Mouse (Mus musculus) cerebellum, adult (tissue): ENCODE results near the gene Pate3.
"Not testable (repeated sequence)": the region's sequence is repeated elsewhere in the genome, so short reads cannot be mapped to it uniquely, and the experiment has no call there.

ENCODE experiments used
- ATAC-seq: cut with Nextera tagmentation; 2 replicates; pipeline ENCODE4 v1.9.2; 2017; ENCODE audit warnings: mild to moderate bottlenecking, moderate library complexity, mixed read lengths; ENCODE audit not compliant: insufficient number of reproducible peaks, low FRiP score, low TSS enrichment

Pate3 gene

GRCm38 (mm10) chr9:35648102-35648501, at the start of gene Pate3:
TSS of gene Pate3 (minus strand) at chr9:35648202.
- ATAC-seq, result no peak

GRCm38 (mm10) chr9:35691924-35692323, 43.9 kb upstream of the Pate3 start:
- no peak for ATAC-seq

GRCm38 (mm10) chr9:35687013-35687412, 39.0 kb upstream of the Pate3 start, which contains the start of gene Pate1:
TSS of gene Pate1 (minus strand) at chr9:35687390.
- no peak for ATAC-seq

GRCm38 (mm10) chr9:35673557-35673956, 25.6 kb upstream of the Pate3 start:
- no peak for ATAC-seq

- ATAC-seq, result no peak
These were observed 15.0 kb downstream of the Pate3 start for GRCm38 (mm10) chr9:35632981-35633380.

GRCm38 (mm10) chr9:35616784-35617183, 31.2 kb downstream of the Pate3 start:
- ATAC-seq, result not testable (repeated sequence)

- ATAC-seq, result no peak
These were observed 34.0 kb downstream of the Pate3 start for GRCm38 (mm10) chr9:35614005-35614404.

- ATAC-seq, result no peak
These were observed 36.2 kb downstream of the Pate3 start, which contains the start of gene Pate4 for GRCm38 (mm10) chr9:35611841-35612240. TSS of gene Pate4 (minus strand) at chr9:35611941.

GRCm38 (mm10) chr9:35607647-35608405, 40.2 kb downstream of the Pate3 start:
- no peak for ATAC-seq
